Mouse (Mus musculus): ENCODE measurements at regions not wholly inside any gene's neighbourhood (a gene's known extent, or its start where the extent isn't known, plus 50 kb on each side); places are given as distances from the start of the nearest gene placed in this dataset.
A peak's percentile ranks its signal among the peaks of the same experiment; 100 is the strongest.

DNA sequence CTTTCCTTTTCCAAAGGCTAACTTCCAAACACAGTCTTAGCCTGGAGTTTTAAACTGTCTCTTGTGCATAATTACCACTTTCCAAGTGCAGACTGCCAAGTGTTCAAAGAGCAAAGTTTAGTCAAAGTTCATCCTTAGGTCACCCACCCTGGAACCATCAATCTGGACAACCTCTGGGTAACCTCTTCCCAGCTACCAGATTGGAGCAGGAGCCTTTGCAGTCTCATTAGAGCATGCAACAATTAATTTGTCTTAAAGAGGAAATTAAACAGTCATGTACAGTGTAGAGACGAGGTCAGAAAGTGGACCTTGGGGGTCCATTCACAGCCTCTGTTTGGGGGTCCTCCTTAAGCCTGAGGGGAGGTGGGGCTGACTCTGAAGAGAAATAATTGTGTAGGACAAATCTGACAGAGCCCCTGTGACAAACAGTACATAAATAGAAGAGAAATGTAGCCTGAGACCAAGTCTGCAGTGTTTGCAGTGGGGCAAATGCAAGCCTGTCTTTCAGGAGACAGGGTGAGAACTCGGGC lies 292.9 kb downstream of the Tmem161b start:
- H3K4me1 ChIP-seq, result peaks cover 7% of the 10 kb centered on the region
- no peaks in the 10 kb centered on the region for H3K9me3 ChIP-seq
- no peak overlapping the region for H3K27ac ChIP-seq (replicated peaks)
- 50% methylated on average over 2 of the region's 2 CpGs for WGBS
- H3K36me3 ChIP-seq (replicated peaks), result no peaks in the 10 kb centered on the region
- no peak overlapping the region for H3K4me3 ChIP-seq
- no peaks in the 10 kb centered on the region for H3K27me3 ChIP-seq (replicated peaks; ENCODE audit: low read depth, poor library complexity, severe bottlenecking)
- DNase-seq (ENCODE audit: low spot score), result peak; percentile 13
